Mouse (Mus musculus) midbrain, embryonic 12.5 days (tissue): ENCODE results near the gene Ghr. TPM values are rescaled to one million over a fixed set of nuclear protein-coding genes. Genes with fewer than 3 reads are reported as not detected.

Experiments used
- ATAC-seq: fragments of 200-750 bp; cut with Nextera tagmentation; 2 replicates; pipeline ENCODE4 v1.8.0; 2017; ENCODE audit warnings: low read depth, moderate TSS enrichment, moderate library complexity; ENCODE audit not compliant: low FRiP score
- H3K27ac ChIP-seq: fragments of 300-500 bp; sonication (generic); replicated peaks from 2 replicates; pipeline ENCODE4 v1.5.1; 2016; ENCODE audit warnings: mild to moderate bottlenecking
- H3K27me3 ChIP-seq: fragments of 300-500 bp; sonication (generic); 2 replicates; pipeline ENCODE4 v1.6.1; 2016; ENCODE audit warnings: mild to moderate bottlenecking
- H3K36me3 ChIP-seq: fragments of 300-500 bp; sonication (generic); 2 replicates; pipeline ENCODE4 v1.6.1; 2016
- H3K4me1 ChIP-seq: fragments of 300-500 bp; sonication (generic); 2 replicates; pipeline ENCODE4 v1.6.1; 2016
- H3K4me2 ChIP-seq: fragments of 300-500 bp; sonication (generic); replicated peaks from 2 replicates; pipeline ENCODE4 v1.6.1; 2016; ENCODE audit warnings: mild to moderate bottlenecking, moderate library complexity
- H3K4me3 ChIP-seq: fragments of 300-500 bp; sonication (generic); 2 replicates; pipeline ENCODE4 v1.5.1; 2016; ENCODE audit warnings: mild to moderate bottlenecking
- H3K9ac ChIP-seq: fragments of 300-500 bp; sonication (generic); replicated peaks from 2 replicates; pipeline ENCODE4 v1.6.1; 2016; ENCODE audit warnings: mild to moderate bottlenecking, moderate library complexity
- H3K9me3 ChIP-seq: fragments of 300-500 bp; sonication (generic); 2 replicates; pipeline ENCODE4 v1.6.1; 2016; ENCODE audit warnings: mild to moderate bottlenecking
- WGBS: fragments of 180-500 bp; shearing (Covaris S2); methylation state at CpG from one replicate; pipeline ENCODE4 v1.1.7; 2016; 5-methylcytosine and 5-hydroxymethylcytosine counted together
- polyA plus RNA-seq: library from polyadenylated mRNA; unstranded; fragments of >200 nt; fragmentation: Nextera tagmentation; extraction: Ambion mirVana; gene quantifications from 2 replicates; pipeline ENCODE4 v1.2.1, GENCODE M21; 2016

Gene Ghr
- polyA plus RNA-seq, 1 experiment from 2014 or later, result 18.0 TPM

DNA sequence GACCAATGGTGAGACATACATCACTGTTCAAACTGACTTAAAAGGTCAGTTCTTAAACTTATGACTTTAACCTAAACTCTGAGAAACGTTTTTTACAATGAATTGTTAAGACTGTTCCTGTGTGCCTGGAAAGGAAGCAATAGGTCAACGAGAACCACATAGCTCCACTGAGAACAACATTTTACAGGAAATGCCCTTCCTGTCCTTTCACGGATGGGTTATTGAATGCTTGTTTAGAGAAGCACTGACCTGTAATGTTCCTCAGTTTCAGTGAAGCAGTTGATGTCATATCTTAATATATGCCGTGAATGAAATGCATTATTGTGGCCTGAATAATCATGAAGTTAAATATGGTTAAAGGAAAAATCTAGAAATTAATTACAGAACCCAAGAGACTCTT is 147.7 kb downstream of the Ghr start:
- Histone ChIP-seq H3K4me2 (no peak overlapping the region), H3K36me3 (no peaks in the 10 kb centered on the region), H3K27me3 (no peaks in the 10 kb centered on the region), H3K9ac (no peak overlapping the region), H3K4me1 (no peaks in the 10 kb centered on the region), H3K27ac (no peak overlapping the region), H3K4me3 (no peak overlapping the region), H3K9me3 (no peaks in the 10 kb centered on the region)
- 75% methylated on average over 4 of the region's 4 CpGs for WGBS
- ATAC-seq, result no peak

DNA sequence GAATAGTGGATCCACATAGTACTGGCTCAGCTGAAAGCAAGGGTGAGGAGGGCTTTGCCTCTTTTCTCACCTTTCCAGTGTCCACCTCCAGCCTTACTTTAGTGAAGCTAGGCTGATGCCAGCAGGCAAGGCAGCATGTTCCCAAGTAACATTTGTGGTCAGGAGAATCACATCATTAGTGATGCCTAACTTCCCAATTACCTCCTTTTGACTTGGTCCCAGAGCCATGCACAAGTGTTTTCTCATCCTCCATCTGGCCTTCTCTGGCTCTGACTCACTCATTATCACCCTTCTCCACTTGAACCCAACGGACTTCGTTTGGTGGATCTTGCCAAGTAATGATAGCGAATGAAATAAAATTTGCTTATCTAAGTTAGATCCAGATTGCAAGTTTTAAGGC is 148.8 kb downstream of the Ghr start:
- no peak for ATAC-seq
- no peaks in the 10 kb centered on the region for H3K9me3 ChIP-seq
- H3K36me3 ChIP-seq, result no peaks in the 10 kb centered on the region
- WGBS, result 96% methylated on average over 3 of the region's 3 CpGs
- H3K27me3 ChIP-seq, result no peaks in the 10 kb centered on the region
- H3K27ac ChIP-seq, result no peak overlapping the region
- H3K9ac ChIP-seq, result no peak overlapping the region
- H3K4me1 ChIP-seq, result no peaks in the 10 kb centered on the region
- H3K4me2 ChIP-seq, result no peak overlapping the region
- no peak overlapping the region for H3K4me3 ChIP-seq

DNA sequence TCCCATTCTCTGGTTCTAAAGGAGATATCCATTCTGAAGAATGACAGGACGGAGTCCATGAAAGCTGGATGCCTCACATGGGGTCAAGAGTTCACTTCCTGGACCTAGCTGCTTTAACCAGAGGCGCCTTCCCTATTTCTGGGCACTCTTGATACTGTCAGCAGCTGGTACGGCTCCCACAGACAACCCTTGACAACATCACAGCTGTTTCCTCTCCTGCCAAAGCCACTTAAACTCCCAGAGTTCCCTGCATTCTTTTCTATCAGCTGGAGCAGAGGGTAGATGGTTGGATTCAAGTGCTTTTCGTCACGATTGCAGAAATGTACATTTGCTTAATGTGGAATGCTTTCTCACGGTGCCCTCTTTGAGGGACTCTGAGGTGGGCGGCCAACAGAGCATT is 150.0 kb downstream of the Ghr start:
- H3K9ac ChIP-seq, result no peak overlapping the region
- H3K27me3 ChIP-seq, result no peaks in the 10 kb centered on the region
- no peaks in the 10 kb centered on the region for H3K9me3 ChIP-seq
- ATAC-seq, result no peak
- H3K4me3 ChIP-seq, result no peak overlapping the region
- 77% methylated on average over 7 of the region's 7 CpGs for WGBS
- no peak overlapping the region for H3K27ac ChIP-seq
- H3K4me1 ChIP-seq, result no peaks in the 10 kb centered on the region
- H3K36me3 ChIP-seq, result no peaks in the 10 kb centered on the region
- H3K4me2 ChIP-seq, result no peak overlapping the region

DNA sequence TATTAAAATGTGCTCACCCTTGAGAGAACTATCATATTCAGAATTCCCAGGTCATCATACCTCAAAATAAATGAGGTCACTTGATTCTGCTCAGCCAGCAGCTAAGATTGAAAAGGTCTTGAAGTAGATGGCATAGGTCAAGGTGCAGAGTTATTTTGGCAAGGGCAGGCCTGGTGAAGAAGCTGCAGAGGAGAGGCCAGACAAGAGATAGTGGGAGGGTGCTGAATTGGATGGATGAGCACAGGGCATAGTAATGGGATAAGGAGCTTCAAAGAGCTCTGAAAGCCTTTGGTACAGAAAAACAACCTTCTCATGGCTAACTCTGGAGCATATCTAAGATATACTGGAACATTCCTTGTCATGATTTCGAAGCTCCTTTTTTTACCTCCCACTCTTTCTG is 150.5 kb downstream of the Ghr start:
- Histone ChIP-seq H3K36me3 (no peaks in the 10 kb centered on the region), H3K4me2 (no peak overlapping the region), H3K27me3 (no peaks in the 10 kb centered on the region), H3K4me3 (no peak overlapping the region), H3K27ac (no peak overlapping the region), H3K9ac (no peak overlapping the region), H3K4me1 (no peaks in the 10 kb centered on the region), H3K9me3 (no peaks in the 10 kb centered on the region)
- no peak for ATAC-seq
- 95% methylated on average over 1 of the region's 1 CpGs for WGBS

DNA sequence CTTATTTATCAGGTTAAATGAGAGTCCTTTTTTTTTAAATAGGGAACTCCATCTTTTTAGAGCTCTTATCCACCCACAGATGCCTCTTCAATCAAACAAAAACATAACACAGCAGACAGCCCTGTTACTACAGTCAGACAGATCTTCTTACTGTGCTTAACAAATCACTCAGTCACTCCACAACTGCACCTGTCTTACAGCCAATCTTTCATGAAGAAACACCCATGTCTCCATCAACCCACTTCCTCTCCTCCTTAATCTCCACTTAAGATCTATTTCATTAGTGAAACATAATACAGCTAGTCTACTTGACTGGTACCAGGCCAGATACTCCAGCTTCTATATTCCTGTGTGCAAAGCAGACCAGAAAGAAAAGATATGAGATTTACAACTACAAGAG is 153.9 kb downstream of the Ghr start:
- no peaks in the 10 kb centered on the region for H3K27me3 ChIP-seq
- no peaks in the 10 kb centered on the region for H3K4me1 ChIP-seq
- no peaks in the 10 kb centered on the region for H3K9me3 ChIP-seq
- H3K4me2 ChIP-seq, result no peak overlapping the region
- no peak overlapping the region for H3K4me3 ChIP-seq
- no peak overlapping the region for H3K9ac ChIP-seq
- no peak for ATAC-seq
- H3K27ac ChIP-seq, result no peak overlapping the region
- no peaks in the 10 kb centered on the region for H3K36me3 ChIP-seq

DNA sequence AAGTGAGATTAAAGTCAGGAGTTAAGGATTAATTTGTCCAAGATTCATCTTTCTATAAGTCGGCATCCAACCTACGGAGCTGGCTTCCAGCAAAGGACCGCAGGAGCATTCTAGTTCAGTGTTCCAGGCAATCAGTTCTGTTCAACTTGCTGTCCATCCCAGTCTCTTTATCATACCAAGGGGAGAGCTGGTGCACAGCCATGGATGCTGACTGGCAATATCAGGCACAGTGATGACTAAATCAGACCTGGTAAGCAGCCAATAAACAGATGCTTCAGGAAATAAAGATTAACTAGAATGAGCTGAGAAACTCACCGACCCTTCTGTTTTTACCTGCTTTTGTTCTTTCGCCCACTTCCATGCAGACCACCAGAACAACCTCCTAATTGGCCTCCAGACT is 154.3 kb downstream of the Ghr start:
- no peaks in the 10 kb centered on the region for H3K9me3 ChIP-seq
- H3K4me3 ChIP-seq, result no peak overlapping the region
- H3K9ac ChIP-seq, result no peak overlapping the region
- H3K4me2 ChIP-seq, result no peak overlapping the region
- no peaks in the 10 kb centered on the region for H3K4me1 ChIP-seq
- WGBS, result 96% methylated on average over 5 of the region's 5 CpGs
- no peaks in the 10 kb centered on the region for H3K27me3 ChIP-seq
- H3K27ac ChIP-seq, result no peak overlapping the region
- ATAC-seq, result no peak
- H3K36me3 ChIP-seq, result no peaks in the 10 kb centered on the region

DNA sequence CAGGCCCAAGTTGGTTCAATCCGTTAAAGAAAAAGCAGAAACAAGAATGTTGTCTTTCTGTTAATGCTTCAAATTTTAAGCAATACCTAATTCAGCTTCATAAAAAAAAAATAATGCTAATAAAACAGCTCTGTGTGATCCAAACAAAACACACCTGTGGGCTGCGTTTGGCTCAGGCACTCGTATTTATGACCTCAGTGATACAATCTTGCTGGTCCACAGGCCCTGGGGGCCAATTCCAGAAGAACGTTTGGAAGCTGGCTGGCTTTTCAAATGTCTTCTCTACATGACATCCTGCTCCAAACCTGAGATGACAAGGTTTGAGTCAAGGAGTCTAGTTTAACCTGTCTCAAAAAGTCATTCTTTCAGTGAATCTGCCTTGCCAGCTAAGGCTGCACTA is 156.9 kb downstream of the Ghr start:
- Histone ChIP-seq H3K9me3 (no peaks in the 10 kb centered on the region), H3K27ac (no peak overlapping the region), H3K4me2 (no peak overlapping the region), H3K4me1 (no peaks in the 10 kb centered on the region), H3K9ac (no peak overlapping the region), H3K36me3 (no peaks in the 10 kb centered on the region), H3K4me3 (no peak overlapping the region), H3K27me3 (no peaks in the 10 kb centered on the region)
- WGBS, result 67% methylated on average over 4 of the region's 4 CpGs
- no peak for ATAC-seq

DNA sequence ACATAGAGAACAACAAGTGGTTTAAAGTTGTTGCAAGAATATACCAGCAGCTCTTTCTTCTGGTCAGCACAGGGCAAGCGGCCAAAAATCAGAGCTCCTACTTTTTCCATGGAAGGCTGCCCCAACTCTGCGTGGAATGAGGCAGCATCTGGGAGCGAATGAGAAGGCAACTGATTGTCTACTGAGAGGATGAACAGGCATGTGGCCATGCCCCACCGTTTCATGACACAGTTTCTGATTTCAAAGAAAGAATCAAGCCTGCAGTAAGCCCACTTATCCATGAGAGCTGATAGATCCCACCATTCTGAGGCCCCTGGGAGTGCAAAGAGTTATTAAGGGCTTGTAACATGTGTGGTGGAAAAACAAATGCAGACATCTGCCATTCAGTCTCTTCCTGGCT is 160.1 kb downstream of the Ghr start:
- Histone ChIP-seq H3K27ac (no peak overlapping the region), H3K27me3 (no peaks in the 10 kb centered on the region), H3K36me3 (no peaks in the 10 kb centered on the region), H3K4me2 (no peak overlapping the region), H3K4me1 (no peaks in the 10 kb centered on the region), H3K9me3 (no peaks in the 10 kb centered on the region), H3K9ac (no peak overlapping the region), H3K4me3 (no peak overlapping the region)
- 0 out of 2 replicates have a peak, but pooled peaks have one; percentile 19 for ATAC-seq
- WGBS, result 62% methylated on average over 4 of the region's 4 CpGs

DNA sequence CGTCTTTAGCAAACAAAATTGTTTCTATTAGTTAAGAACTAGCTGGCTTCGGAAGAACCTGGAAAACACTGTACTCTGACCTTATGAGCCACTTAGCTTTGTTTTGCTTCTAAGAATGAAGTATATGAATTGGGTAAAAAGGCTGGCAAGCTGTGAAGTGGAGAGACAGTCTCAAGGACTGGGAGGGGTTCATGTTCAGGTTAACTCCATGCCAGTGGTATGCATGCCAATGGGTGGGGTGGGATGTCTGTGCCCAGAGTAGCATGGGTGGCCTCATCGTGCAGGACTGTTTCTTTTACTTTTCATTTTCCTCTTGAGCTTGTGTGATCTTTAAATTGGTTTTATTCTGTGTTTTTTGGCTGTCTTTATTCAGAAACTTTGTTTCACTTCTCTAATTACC is 165.6 kb downstream of the Ghr start:
- H3K4me1 ChIP-seq, result no peaks in the 10 kb centered on the region
- H3K4me2 ChIP-seq, result no peak overlapping the region
- H3K4me3 ChIP-seq, result no peak overlapping the region
- H3K36me3 ChIP-seq, result no peaks in the 10 kb centered on the region
- H3K27me3 ChIP-seq, result no peaks in the 10 kb centered on the region
- ATAC-seq, result no peak
- no peak overlapping the region for H3K9ac ChIP-seq
- H3K9me3 ChIP-seq, result no peaks in the 10 kb centered on the region
- WGBS, result 84% methylated on average over 3 of the region's 3 CpGs
- no peak overlapping the region for H3K27ac ChIP-seq

DNA sequence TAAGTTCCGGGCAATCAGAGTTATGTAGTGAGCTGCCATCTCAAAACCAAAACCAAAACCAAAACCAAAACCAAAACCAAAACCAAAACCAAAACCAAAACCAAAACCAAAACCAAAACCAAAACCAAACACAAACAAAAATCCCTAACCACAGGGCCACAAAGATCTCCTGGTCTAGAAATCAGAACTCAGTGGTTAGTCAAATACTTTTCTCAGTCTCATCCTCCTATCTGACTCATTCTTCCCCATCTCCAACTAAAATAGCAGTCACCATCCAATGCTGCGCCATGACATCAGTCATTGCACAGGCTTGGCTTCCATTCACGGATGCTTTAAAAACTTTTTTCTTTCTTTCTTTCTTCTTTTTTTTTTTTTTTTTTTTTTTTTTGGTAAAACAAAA is 170.2 kb downstream of the Ghr start:
- H3K9me3 ChIP-seq, result no peaks in the 10 kb centered on the region
- ATAC-seq, result no peak
- no peak overlapping the region for H3K4me2 ChIP-seq
- H3K27ac ChIP-seq, result no peak overlapping the region
- H3K4me3 ChIP-seq, result no peak overlapping the region
- H3K9ac ChIP-seq, result no peak overlapping the region
- H3K4me1 ChIP-seq, result no peaks in the 10 kb centered on the region
- no peaks in the 10 kb centered on the region for H3K36me3 ChIP-seq
- 84% methylated on average over 3 of the region's 3 CpGs for WGBS
- H3K27me3 ChIP-seq, result no peaks in the 10 kb centered on the region

DNA sequence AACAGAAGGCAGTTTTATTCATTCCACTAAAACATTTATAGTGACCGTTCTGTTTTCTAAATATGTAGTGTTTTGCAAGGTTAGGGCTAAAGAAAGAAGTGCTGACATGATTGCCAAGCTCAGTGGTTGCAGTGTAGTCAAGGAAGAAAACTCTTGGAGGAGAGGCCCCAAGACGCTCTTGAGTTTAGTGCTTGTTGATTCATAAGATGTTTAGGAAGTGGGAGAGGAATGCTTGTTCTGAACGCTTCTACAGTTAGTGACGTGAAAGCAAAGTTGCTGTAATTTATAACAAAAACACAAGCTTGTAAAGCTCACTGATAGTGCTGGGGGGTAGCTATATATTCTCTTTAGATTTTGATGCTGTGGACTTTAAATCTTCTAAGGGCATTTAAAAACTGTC is 174.8 kb downstream of the Ghr start:
- Histone ChIP-seq H3K27ac (no peak overlapping the region), H3K4me3 (no peak overlapping the region), H3K27me3 (no peaks in the 10 kb centered on the region), H3K4me1 (no peaks in the 10 kb centered on the region), H3K9me3 (no peaks in the 10 kb centered on the region), H3K9ac (no peak overlapping the region), H3K36me3 (no peaks in the 10 kb centered on the region), H3K4me2 (no peak overlapping the region)
- ATAC-seq, result no peak
- 86% methylated on average over 4 of the region's 4 CpGs for whole genome bisulfite sequencing

DNA sequence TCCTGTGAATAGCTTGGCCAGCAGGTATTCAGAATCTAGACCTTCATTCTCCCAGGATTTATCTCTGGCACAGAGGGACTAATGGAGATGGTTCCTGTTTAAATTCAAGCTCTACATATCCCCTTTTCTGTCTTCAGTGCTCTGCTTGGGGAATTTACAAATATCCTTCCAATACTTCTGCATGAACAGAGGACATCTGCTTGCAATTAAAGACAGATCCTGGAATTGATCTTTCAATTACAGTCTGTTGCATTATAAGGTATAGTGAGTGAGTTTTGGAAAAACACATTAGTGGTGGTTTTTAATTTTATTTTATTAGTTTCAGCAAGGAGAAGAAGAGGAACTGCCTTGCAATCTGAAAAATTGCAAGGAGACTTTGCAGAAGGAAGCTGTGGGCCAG is 184.1 kb downstream of the Ghr start:
- ATAC-seq, result no peak
- Histone ChIP-seq H3K4me2 (no peak overlapping the region), H3K4me1 (no peaks in the 10 kb centered on the region), H3K4me3 (no peak overlapping the region), H3K27me3 (no peaks in the 10 kb centered on the region), H3K9ac (no peak overlapping the region), H3K27ac (no peak overlapping the region), H3K9me3 (no peaks in the 10 kb centered on the region), H3K36me3 (no peaks in the 10 kb centered on the region)

DNA sequence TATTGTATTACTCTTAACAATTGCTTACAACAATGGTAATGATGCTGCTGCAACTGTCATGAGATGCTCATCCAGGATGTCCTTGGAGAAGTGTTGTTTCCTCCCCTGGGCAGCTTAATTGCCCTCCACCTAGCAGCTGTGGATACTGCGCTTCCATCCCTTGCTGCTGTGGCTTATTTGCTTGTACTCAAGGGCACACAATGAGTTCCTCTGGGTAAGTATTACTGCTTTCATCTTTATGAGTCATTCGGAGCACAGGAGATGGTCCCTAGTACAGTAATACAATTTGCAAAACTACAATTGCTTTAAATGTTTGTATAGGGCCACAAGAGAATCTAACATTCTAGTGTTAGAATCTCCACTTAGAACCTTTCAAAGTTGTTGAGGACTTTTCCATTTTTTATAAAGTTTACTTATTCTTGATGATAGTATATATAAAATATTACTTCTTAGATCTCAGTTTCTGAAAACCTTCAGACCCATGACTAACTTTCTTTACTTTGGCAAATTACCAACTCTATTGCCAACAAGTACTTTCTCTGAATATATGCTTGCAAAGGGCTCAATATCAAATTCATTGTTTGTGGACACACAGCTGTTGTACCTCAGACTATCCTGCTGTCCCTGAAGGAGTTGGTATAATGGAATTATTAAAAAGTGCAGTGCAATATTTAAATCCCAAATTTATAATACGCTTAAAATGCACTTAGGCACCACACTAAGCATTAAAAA is 185.8 kb downstream of the Ghr start:
- Histone ChIP-seq H3K9ac (no peak overlapping the region), H3K4me2 (no peak overlapping the region), H3K36me3 (no peaks in the 10 kb centered on the region), H3K4me3 (no peak overlapping the region), H3K27me3 (no peaks in the 10 kb centered on the region), H3K9me3 (no peaks in the 10 kb centered on the region), H3K4me1 (no peaks in the 10 kb centered on the region), H3K27ac (no peak overlapping the region)
- ATAC-seq, result no peak
- WGBS, result 84% methylated on average over 3 of the region's 3 CpGs
